Mouse (Mus musculus) cerebellum, postnatal 36 days (tissue): ENCODE measurements around the gene Tbc1d30.

Source experiments
- DNase-seq, 2 experiments: peaks; one replicate each; pipeline ENCODE4 v3.0.0; 2021 to 2022; ENCODE audit warnings: mixed read lengths in 2 of 2

Gene Tbc1d30

DNA sequence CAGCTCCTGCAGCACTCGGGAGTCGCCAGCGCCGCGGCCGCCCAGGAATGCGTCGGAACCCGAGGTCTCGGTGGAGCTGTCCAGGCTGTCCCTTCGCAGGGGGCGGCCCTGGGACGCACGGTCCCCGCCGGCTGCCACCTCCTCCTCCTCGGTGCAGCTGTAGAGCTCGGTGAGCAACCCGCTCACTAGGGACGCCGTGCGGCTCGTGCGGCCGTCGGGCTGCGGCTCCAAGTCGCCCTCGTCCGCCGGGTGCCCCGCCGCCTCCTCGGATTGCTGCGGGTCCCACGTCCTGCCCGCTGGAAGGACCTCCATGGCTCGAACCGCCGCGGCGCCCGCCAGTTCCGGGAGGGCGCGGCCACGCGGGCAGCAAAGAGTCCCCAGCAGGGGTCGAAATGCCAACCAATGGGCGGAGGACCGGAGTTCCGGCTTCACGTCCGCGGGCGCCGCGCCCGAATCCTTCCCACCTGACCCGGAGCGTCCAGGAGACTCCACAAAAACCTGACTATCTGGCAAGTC lies at the start of gene Tbc1d30:
TSS of gene Tbc1d30 (minus strand) at position 213 of the 516 bp plus-strand sequence.
- peak; percentile 49 to 53 for DNase-seq

DNA sequence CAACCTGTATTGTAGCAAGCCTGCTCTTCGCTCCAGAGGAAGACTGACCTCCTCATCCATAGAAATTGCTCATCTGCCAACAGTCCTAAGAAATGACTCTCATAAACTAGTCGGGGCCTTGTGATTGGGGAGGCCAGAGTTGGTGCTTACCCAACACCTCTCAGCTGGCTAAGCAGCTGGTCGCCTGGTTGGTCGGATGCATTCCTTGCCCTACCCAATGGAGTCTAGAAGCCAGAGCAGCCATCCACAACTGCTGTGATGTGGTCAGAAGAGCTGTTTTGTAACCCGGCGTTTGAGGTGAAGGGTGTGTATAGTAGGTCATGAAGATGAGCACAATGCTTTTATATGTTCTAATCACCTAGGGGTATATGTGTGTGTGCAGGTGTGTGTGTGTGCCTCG lies 47.5 kb upstream of the Tbc1d30 start:
- DNase-seq, result no peak

DNA sequence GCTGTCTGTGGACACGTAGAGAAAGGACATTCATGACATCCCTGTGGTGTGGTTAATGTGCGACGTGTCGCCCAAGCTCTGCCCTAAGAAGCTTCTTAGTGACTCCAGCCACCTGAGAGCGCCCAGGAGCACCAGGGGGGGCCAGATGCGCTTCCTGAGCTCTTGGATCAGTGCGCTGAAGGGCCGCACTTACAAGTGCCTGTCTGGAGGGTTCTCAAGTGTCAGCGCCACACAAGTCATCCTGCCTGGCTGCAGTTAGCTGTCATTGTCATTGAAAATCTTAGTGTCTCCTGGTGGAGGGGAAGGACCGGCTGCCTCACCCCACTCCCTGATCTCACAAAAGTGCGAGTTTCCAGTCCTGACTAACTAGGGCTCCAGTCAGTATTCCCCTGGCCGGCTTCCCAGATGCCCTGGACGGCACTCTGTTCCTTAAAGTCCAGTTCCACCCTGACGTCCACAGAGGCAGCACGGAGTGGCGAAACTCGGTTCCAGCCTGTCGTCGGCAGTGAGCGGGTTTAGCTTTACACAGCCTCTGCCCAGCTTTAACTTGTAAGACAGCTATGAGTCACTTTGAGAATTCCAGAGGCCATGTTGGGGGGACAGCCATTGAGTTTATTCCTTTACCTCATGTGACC lies 44.6 kb upstream of the Tbc1d30 start:
- DNase-seq, result no peak

DNA sequence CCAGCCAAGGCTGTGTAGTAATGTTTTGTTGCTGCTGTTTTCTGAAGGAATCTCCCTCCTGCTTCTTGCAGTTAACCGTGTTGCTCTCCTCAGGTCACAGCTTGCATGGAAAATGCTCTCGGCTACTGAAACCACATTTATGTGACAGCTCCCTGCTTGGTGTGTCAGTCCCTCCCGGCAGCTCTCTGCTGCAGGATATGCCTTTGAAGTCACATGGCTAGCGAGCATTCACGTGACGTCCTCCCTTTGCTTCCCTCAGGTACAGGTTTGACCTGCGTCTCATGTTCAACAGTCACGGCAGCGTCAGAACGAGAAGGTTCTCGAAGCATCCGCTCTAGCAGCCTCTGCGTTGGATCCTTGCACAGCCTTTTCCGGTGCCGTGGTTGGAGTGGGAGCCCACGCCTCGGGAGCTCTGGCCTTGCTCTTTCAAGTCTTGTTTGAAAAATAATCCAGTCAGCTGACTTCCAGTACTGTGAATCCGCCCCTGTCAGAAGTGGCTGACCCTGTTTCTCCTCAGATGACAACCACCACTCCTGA lies 43.8 kb upstream of the Tbc1d30 start:
- no peak for DNase-seq

DNA sequence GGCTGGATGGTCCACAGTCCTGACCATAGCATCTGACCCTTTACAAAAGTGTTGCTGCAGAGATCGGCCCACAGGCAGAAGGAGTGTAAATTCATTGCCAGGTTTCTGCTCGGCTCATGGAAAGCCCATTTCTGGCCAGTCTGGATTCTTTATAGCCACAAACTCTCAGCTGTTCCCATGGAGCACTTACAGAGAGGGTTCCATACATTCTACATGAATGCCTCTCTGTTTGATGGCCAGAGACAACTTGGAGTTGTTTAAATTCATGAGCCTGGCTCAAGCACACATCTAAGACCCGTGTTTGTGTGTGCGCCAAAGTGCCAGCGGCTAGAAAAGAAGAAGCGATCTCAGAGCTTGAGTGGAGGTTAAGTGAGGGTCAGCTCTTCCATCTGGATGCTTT lies 43.2 kb upstream of the Tbc1d30 start:
- no peak for DNase-seq

DNA sequence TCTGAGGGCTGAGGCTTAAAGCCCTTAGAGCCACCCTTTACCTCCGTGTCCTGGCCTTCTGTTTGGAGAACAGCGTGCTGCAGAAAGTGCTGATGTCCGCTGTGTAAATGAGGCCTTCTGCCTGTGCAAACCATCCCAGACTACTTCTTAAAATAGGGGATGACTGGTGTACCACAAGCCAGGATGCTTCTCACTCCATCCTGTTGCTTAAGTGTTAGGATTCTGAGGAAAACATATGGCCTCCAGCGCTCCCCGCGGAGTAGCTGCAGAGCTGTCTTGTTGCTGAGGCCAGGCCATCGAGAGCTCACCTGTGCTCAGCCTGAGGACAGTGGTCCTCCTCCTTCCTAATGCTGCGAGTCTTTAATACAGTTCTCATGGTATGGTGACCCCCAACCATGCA lies 40.8 kb upstream of the Tbc1d30 start:
- DNase-seq, result peak; percentile 30 to 34

DNA sequence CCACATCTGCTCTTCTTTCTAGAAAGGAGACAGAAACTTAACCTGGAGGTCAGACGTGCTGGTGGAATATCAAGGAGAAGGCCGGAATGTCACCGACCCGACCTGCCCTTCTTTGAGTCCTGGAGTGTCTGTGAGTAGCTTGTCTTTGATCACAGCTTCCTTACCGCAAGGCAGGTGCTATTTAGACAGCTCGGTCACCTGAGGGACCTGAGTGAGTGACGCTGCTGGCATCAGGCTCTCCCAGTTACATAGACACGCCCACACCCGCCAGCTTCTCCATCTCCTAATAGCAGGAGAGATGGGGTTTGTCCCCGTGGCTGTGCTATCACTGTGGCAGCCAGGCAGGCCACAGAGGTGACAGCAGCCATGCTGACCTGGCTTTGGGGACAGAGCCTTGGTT lies 39.5 kb upstream of the Tbc1d30 start:
- no peak for DNase-seq

DNA sequence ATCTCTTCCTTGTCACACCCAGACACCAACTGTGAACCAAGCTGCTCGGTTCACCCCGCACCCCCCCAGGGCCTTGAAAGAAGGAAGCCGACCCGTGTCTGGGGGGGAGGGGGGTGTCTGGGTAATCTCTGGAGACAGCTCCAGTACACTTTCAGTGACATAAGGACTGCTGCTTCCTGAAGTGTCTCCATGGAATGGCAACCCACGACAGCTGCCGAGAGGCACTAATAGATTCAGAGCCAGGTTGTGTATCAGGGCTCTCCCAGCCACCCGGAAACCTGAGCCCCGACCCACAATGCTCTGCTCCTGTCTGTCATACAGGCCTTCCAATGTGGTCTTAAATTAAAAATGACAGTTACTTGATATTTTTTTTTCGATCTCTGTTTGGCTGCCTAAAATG lies 35.3 kb upstream of the Tbc1d30 start:
- DNase-seq, result no peak

DNA sequence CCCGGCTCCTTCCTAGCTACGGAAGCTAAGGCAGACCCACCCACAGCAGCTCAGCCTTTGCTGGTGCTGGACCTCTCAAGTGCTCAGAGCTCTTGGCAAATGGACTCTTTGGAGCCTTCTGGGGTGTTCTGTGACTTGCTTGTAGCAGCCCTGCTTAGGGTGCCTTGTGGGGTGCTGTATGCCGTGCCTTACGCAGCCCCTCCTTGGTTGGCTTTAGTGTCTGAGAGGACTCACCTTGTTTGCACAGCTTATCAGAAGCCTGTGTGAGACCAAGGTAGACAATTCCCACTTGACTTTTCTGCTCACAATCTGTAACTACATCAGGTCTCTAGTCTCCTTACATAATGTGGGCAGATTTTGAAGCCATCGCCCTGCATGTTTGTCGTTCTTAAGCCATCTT lies 34.6 kb upstream of the Tbc1d30 start:
- no peak for DNase-seq

DNA sequence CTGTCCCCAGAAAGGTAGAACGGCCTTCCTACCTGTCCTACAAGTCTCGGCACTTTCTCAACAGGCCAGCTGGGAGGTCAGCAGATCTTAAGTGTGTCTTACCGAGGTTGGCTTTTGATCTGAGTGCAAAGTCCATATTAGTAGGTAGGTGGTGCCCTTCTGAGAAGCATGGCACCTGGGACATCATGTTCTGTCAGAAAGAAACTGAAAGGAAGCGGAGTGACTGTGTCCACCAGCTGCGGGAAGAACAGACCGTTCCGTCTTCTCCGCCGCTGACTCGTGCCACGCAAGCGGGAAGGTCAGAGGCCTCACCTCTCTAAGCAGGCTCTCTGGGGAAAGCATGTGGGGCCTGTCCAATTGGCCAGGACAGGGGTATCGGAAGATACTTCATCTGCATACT lies 33.6 kb upstream of the Tbc1d30 start:
- DNase-seq, result no peak

DNA sequence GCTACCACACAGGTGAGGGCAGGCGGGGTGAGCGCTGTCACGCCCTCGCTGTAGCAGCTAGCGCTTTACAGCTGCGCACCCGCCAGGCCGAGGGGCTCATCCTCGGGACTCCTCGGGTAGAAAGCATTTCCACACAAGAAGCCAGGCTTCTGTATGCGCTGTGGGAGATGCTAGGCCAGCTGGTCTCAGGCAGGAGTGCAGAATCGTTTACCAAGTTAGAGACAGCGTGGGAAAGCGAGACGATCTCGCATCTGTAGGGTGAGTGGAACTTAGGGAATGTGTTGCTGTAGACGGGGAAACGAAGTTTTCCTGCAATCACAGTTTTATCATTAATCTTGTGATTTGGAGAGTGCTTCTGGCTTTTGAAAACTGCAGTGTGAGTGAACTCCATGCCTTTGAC lies 30.2 kb upstream of the Tbc1d30 start:
- no peak for DNase-seq

DNA sequence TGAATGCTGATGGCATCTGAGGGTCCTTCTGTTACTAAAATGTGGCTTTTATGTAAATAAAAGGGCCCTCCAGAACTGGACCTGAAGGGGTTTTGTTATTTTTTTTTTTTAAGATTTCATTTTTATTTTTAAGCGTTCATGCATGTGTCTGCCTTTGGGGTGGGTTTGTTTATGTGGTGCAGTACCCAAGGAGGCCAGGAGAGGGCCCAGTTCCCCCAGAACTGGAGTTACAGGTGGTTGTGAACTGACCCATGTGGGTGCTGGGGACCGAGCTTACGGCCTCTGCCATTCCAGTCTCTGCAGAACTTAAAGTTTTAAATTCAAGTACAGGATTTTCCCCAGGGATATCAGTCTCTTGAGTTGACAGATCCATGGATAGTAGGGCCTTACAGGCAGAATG lies 28.3 kb upstream of the Tbc1d30 start:
- no peak for DNase-seq

DNA sequence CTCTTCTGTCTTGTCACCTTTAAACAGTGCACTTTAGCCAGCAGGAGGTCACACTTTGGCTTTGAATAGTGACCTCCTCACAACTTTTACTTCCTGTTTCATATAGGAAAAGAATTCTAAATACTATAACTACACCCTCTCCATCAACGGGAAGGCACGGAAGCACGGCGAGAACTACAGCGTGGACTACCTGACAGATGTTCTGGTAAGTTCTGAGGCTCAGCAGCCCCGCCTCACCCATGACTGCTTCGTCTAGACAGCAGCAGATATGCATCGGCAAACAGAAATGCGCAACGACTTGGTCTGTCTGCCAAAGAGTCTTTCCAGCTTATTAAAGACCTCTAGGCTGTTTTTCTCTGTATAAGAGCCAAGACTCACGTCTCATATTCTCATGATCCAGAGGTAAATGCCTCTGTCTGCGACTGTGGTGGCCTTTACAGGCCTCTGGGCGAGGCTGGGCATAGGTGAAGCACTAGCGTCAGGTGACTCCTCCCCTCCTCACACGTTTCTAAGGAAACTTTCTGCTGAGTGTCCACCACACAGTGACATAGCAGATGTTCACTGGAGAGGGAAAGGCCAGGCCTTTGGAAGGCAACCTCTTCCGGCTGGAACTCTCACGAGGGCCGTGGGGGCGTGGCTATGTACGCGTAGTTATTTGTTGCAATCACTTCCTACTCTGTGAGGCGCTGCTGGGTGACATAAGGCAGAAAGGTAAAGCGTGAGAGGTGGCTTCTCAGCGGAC lies 25.6 kb upstream of the Tbc1d30 start:
- no peak for DNase-seq

DNA sequence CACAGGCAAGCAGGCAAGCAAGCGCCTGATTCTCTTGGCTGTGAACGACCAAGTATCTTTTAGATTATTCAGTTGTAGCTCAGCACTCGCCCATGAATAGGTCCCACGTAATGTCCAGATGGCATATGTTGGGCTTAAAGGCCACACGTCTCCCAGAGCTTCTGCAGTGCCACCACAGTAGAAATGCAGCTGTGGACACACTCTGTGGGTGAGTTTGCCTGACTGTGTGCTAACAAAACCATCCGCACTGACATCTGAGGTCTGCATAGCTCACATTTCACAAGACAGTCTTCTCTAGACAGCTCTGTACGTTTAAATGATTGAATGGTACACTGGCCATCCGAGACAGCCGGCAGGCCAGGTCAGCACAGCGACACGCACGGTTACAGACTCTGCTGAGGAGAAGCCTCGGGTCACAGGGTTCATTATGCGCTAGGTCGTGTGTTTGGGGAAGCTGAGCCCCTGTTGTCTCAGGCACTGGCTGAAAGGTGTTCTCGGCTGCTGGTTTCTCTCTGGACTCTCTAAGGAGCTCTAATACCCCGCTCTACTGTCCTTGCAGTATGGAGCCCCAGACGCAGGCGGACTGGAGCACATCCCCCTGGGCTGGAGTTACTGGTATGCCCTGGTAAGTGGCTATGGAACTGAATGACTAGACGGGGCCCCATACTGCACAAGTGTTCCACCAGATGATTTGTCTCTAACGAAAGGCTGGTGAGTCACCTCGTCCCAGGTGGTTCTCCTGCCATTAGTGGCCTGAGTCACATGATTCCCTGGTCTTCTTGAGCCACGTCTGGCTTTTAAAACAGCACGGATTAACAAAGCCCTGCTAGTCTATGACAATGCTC lies 24.8 kb upstream of the Tbc1d30 start:
- DNase-seq, result no peak

DNA sequence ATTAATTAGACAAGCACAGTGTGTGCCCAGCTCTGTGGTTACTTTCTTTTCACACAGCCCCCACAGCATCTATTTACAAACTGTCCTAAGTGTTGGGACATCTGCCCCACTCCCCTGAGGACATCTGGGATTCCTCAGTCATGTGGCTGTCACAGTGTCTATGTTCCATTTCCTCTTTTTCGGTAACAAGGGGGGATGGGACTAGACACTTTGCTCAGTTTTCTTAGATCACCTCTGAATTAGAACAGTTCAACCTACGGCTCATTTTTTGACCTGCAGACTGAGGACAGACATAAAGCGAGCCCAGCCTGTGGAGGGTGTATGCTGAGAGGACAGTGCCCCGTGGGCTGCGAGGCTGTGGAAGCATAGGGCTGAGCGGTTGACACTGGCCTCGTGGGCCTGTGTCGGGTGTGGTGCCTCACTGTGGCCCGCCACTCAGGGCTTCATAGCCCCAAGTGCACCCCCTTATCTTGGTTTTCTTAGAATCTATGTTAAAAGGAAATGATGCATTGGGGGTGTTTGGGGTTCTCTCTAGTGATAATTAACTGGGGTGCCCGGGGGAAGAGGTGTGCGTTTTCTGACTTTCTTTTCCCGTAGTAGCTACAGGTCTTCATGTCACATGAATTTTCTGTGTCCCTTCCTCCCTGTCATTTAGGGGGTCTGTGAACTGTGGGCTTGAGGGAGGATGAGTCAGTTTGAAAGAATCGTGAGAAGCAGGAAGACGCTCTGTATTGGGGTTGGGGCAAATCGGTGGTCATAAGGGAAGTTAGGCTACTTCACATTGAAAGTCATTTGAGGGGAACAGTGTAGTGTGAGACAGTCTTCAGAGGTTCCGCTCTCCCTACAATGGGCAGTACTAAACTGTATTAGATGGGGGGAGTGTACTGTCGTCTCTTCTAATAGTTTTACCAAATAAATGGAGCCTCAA lies 23.9 kb upstream of the Tbc1d30 start:
- DNase-seq, result no peak

DNA sequence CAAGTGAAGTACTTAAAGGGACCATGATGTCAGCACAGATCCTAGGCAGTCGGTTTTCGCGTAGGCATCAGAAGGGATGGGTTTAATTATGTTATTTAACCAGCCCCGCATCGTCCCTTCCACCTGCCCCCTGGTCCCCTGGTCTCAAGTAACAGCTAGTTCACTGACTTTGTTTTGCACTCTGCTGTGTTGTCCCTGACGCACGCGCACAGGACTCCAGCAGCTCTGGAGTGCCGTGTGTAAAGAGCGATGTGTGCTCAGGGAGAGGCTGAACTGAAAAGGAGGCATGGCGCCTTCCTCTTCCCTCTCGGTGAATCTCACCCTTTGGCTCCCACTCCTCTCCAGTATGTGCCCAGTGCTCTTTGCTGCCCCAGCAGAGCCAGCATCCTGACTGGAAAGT lies 22.9 kb upstream of the Tbc1d30 start:
- no peak for DNase-seq

DNA sequence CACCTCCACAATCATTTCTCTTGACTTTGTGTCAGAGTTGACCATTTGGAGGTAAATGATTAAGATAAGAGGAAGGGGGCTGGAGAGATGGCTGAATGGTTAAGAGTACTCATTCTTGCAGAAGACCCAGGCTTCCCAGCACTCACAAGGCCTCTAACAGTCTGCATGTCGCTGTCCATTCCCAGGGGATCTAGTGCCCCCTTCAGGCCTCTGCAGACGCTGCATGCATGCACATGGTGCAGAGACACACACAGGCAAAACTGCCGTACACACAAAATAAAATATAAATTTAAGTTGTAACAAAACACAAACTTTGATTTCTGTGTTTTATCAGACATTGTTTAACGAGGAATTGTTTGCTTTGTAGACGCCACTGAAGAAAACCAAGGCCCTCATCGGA lies 19.7 kb upstream of the Tbc1d30 start:
- DNase-seq, result no peak

DNA sequence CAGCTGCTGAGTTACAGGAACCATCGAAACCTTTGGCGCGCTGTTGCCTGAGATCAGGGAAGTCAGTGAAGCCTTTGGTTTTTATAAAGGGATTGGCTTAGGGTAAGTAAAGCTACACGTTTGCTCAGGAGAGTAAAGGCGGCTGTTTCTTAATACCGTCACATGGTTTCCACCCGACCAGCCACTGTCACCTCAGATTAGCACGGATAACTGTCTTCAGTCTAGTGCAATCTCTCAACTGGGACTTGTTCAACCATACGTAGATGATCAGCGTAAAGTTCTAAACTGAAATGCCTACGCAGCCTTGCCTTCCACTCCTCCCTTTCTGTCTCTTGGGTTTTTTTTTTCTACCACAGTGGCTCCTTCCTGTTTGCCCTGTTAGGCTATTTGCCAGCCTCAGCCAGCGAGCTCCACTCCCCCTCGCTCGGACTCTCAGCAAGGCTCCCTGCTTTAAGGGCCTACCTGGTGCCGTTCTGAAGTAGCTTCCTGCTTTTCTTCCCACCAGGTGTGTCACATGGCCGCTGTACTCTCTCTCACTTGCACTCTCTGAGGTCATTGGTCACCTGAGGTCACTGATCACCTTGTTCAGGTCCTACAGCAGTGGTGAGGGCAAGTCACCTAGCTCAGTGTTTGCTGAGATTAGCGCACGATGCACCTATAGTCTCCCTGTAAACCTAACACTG lies 17.8 kb upstream of the Tbc1d30 start:
- DNase-seq, result no peak

DNA sequence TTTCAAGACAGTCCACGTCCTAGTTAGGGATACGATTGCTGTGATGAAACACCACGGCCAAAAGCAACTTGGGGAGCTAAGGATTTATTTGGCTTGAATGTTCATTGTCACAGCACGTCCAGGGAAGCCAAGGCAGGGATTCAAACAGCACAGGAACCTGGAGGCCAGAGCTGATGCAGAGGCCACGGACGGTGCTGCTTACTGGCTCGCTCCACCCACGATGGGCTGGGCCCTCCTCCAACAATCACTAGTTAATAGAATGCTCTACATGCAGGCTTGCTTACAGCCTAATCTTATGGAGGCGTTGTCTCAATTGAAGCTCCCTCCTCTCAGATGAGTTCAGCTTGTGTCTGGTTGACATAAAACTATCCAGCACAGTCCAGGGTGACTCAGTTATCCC lies 16.7 kb upstream of the Tbc1d30 start:
- DNase-seq, result no peak

DNA sequence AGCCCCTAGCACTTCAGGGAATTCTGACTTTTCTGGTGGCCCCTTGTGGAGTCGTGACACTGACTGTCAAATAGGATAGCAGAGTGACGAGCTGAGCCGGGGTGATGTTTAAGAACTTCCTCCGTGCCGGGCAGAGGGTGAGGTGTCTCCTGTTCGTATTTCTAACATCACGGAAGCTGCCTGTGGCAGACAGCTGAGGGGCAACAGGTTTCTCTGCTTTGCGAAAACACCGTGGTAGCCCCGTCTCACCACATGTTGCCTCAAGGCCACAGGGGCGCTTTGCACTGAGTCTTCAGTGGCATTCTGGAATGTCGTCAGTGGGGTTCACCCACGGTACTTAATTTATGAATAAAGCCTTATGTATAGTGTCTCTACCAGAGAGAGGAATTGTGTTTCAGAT lies 16.2 kb upstream of the Tbc1d30 start:
- DNase-seq, result no peak

DNA sequence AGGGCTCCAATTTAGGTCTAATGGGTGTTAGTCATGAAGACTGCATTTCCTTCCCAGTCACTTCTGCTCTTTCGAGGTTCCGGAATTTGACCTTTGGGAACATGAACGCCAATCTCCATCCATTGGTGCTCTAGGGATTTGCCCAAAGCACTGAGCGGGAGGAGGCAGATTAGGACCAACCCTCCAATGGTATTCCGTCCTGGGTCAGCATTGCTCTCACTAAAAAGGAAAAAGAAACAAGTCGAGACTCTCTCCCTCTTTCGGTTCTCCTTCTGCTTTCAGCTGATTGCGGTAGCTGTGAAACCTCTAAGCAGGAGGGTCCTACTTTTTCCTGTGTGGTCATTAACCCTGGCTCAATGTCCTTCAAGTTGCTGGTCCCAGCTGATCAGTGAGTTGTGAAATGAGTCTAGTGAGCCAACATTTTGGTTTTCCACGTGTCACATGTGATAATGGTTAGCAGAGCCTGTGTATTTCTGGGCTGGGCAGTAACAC lies 14.7 kb upstream of the Tbc1d30 start:
- no peak for DNase-seq
